Mouse (Mus musculus): ENCODE data around the gene Rad54l.

Gene Rad54l

DNA sequence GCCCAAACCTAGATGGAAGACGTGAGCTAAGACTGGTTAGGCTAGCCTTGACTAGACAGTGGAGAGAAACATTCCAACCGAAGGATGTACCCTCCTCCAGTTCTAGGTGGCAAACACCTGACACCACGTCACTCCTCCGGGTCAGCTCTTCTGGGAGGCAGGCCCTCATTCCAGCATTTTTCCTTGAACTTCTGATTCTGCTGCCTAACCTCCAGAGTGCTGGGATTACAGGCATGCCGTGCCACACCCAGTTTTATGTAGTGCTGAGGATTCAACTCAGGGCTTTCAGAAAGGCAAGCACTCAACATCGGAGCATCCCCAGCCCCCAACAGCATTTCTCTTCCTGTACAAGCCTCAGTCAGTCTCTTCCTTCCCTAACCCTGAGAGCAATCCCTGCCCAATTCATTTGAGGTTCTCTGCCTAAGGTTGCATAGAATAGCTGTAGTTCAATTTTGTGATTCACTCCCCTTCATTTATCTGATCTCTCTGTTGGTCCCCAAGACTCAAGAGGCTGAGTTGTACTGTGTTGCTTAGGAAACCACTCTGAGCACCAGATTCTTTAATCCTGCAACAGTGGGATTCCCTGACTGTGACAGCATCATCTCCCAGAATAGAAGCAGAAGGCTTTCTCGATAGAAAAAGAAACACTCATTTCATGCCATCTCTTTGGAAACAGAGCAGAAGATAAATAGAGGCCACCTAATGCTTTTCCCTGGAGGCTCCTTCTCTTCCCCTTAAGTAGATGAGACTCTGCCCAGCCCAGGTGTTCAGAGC, 17.5 kb upstream of the Rad54l start:
- no peak for DNase-seq

- no peak for DNase-seq
Measured at GRCm38 (mm10) chr4:116137421-116137996, 14.0 kb upstream of the Rad54l start.

GRCm38 (mm10) chr4:116134990-116135389, 11.5 kb upstream of the Rad54l start:
- DNase-seq, result peak; percentile 34

GRCm38 (mm10) chr4:116133126-116133525, 9.6 kb upstream of the Rad54l start:
- DNase-seq, result no peak

- DNase-seq, result no peak
Measured at GRCm38 (mm10) chr4:116127956-116128355, 4.5 kb upstream of the Rad54l start.

GRCm38 (mm10) chr4:116125803-116126386, 2.4 kb upstream of the Rad54l start:
- DNase-seq, result no peak

DNA sequence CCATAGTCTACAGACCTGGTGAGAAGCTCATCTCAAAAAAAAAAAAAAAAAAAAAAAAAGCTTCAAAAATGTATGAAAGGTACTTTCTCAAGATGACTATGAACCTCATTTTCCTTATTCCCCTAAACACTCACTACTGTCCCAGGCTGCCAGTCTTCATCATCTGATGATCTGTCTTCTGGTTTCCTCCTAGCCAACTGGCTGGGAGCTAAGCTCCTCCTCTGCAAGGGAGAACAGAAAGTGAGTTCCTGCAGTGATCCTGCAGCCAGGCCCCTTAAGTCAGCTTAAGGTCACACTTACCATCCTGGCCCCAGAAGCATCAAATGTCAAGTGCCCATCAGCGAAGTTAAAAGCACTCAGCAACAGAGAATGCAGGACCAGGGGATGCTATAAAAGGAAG, 728 bp downstream of the Rad54l start:
- DNase-seq, result no peak

- no peak for DNase-seq
Measured at GRCm38 (mm10) chr4:116111486-116111885, 12.0 kb downstream of the Rad54l start.

DNA sequence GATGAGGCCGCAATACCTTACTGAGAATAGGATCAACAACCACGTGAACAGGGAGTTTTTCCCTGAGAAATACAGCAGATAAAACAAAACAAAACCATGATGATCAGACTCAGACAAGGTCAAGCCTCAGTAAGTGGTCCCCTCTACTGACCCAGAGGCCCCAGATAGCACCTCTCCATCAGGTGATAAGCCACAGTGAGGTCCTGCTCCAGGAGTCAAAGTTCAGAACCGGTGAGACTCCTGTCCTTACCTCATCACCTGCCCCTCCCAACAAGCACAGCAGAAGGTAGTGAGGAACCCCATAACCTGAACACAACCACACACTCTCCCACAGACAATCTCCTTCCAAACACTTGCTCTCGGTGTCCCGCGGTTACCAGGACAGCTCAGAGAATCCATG, 12.8 kb downstream of the Rad54l start:
- no peak for DNase-seq

DNA sequence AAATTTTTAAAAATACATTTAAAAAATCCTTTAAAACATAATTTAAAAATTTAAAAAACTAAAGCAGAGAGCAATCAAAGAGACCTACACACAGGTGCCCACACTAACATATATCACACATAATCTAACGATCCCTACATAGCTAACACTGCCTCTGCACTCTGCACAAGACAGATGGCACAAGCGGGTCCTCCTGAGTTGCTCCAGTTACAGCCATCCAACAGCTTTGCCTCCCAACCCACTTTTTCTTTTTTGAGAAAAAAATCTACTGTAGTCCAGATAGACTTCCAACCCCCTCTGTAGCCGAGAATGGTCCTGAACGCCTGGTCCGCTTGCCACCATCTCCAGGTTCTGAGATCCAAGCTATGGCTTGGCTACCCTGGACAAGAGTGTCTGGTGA, 18.2 kb downstream of the Rad54l start:
- DNase-seq, result no peak

- DNase-seq, result no peak
Measured at GRCm38 (mm10) chr4:116100959-116101358, 22.5 kb downstream of the Rad54l start.

DNA sequence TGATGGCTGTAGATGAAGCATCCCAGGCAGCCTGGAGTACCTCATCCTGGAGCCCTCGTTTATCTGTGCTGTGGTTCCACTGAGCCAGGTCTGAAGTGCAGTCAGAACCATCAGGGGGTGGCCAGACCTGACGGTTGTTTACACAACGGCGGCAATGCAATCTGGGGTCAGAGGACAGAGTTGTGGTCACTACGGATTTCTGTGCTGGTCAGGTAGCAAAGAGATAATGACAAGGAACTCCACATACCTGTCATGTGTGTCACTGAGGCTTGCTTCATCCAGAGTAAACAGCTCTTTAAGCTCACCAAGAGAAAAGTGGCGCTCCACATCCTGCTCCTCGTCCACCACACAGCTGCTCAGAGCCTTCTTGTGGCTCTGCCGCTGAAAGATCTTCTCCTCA, 26.3 kb downstream of the Rad54l start:
- DNase-seq, result no peak

GRCm38 (mm10) chr4:116096291-116096690, 27.2 kb downstream of the Rad54l start:
- DNase-seq, result no peak

DNA sequence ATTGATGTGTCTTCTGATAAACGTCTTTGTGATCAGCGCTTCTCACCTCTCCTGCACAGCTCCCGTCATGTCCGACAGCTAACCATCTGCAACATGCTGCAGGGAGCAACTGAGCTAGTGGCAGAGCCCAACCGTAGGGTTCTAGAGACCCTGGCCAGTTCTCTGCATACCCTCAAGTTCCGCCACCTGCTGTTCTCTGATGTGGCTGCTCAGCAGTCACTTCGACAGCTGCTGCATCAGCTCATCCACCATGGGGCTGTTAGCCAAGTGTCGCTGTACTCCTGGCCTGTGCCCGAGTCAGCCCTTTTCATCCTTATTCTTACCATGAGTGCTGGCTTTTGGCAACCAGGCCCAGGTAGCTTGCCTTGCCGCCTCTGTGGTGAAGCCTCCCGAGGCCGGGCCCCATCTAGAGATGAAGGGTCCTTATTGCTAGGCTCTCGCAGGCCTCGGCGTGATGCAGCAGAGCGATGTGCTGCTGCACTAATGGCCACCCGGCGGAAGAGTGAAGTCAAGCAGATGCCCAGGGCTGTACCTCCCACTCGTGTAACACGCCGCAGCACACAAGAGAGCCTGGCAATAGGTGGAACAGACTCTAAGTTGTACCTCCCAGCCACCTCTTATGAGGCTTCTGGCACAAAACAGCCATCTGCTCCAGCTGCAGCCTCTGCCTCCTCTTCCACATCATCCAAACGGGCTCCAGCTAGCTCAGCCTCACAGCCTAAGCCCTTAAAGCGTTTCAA, 34.8 kb downstream of the Rad54l start:
- DNase-seq, result no peak

- DNase-seq, result no peak
Measured at GRCm38 (mm10) chr4:116077240-116078095, 46.0 kb downstream of the Rad54l start.

DNA sequence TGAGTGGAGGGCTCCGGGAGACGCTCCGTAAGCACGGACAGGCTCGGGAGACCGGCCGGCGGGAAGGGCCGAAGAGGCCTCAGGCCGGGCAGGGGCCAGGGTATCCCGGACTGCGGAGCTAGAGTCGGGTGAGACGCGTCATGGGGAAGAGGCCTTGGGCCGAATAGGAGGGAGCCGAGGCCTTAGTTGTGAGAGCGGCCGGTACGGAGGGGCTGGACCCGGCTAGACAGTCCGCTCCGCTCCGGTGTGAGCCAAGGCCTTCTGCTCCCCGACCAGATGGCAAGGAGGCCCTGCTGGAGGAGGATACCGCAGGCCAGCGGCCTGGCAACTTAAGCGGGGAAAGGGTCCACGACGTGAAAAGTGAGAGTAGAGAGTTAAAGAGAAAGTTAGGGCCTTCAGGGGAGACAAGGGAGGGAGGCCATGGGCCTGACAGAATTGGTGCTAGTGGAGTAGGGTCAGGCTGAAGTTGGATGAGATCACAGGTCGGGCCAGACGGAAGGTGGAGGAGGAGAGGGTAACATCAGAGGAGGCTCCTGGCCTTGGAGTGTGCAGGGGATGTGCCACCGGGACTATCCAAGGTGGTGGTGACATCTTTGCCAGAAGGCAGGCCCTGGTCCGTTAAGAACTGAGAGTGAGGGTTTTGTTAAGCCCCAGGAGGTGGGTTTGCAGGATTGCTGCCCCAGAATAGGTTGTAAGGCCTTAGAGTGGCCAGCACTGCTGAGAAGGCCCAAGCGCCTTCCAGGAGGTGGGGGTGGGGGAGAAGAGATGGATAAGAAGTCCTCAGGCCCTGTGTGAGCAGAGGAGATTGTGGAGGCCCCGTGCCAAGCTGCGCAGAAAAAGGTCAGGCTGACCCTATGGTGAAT, 46.9 kb downstream of the Rad54l start:
- DNase-seq, result peak; percentile 24

DNA sequence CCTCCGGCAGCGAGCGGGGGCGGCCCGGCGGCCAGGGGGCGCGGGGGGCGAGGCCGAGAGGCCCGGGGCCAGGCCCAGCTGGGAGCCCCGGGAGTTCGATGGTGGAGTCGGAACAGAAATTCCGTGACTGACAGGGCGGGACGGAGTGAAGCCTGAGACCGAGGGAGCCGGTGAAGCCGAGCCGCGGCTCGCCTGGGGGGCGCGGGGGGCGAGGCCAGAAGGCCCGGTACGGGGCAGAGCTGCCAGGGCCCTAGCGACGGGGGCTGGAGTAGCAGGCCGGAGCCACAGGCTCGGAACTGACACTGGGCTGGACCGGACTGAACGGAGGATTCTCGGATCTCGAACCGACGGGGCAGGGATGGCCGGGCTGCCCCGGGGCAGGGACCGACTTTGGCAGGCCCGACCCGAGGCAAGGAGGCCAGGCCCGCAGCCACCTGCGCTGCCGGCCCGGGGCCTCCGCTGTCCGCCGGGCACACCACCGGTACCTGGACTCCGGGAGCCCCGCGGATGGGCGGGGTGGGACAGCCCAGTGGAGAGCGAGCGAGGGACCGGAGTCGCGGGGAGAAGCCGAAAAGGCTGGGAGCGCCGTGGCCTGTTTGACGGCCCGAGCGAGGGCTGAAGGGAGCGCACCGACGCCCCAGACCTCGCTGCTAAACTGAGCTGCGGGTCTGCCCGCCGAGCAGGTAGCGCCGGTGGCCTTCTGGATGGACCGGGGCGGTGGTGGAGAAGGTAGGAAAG, 47.7 kb downstream of the Rad54l start:
- peak; percentile 71 for DNase-seq

DNA sequence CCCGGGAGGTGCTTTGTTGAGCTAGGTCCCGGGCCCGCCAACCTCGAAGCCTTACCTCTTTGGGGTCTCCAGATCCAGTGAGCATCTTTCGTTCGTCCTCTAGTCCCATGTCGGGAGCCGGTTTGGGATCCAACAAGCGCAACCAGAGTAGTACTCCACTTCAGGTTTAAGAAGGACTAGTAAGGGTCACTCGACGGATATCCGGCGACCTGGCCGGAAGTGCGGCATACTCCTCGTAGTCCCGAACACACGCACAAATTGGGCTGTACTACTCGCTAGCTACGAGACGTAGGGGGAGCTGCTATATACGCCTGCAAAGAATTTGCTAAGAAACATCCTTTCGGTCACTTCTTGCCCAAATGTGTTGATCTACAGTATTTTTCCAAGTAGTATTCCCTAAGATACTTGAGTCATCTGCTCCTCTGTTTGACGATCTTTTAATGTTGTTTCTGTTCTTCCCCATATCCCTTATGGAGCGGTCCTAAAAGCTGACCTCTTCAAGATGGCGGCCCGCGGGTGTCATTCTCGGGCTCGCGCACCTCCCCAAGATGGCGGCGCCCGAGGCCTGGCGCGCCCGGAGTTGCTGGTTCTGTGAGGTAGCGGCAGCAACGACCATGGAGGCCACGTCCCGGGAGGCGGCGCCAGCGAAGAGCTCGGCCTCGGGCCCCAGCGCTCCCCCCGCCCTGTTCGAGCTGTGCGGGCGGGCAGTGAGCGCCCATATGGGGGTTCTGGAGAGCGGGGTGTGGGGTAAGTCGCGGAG, 48.4 kb downstream of the Rad54l start, which contains the start of the genes Uqcrh and Lrrc41:
Uqcrh (minus strand) TSS at position 211 of the 760 bp plus-strand sequence.
Lrrc41 (plus strand) TSS at position 409 of the 760 bp plus-strand sequence.
- peak; percentile 96 for DNase-seq

DNA sequence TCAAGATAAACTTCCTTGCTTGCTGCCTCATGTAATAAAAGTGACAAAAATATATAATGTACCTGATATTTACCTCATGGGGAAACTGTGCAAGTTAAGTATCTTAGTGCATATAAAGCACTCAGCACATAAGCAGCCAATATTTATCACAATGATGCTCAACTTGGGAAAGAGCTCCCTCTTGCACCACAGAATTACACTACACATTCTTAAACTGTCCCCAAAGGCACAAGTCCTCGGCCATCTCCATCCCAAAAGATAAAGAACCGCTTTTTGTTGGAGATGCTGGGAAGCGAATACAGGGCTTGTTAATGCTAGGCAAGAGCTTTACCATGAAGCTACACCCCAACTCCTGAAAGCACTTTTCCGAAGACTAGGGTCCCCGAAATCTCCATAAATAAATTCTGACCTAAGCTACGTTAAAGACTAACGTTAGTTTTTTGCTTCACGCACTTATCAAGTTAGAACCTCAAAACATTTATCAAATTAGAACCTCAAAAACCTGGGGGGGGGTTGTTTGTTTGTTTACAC, 49.3 kb downstream of the Rad54l start:
- peak; percentile 38 for DNase-seq

GRCm38 (mm10) chr4:116073146-116073545, 50.3 kb downstream of the Rad54l start:
- peak; percentile 44 for DNase-seq

Data from lung, postnatal 36 days (tissue).